Mouse (Mus musculus): ENCODE data around the gene Col13a1. TPM values are rescaled to one million over a fixed set of nuclear protein-coding genes. Genes with fewer than 3 reads are reported as not detected.

Col13a1 gene
- 0.09 TPM in 2 replicates for polyA plus RNA-seq (2012; ENCODE audit: low replicate concordance)

GRCm38 (mm10) chr10:61978866-61979340 lies at the start of gene Col13a1:
TSS of gene Col13a1 (minus strand) at chr10:61979108.

Other genes with a start within 250 kb of the Col13a1 start
- gene H2afy2, start 195.0 kb downstream of the Col13a1 start, polyA plus RNA-seq (2012; ENCODE audit: low replicate concordance): not detected in 2 replicates
- not detected in 2 replicates for gene Neurog3, start 154.0 kb upstream of the Col13a1 start, polyA plus RNA-seq (2012; ENCODE audit: low replicate concordance)
- 0.33 TPM in 1 of 2 replicates, not detected in the other for gene Fam241b, start 164.8 kb upstream of the Col13a1 start, polyA plus RNA-seq (2012; ENCODE audit: low replicate concordance)

Data from leukemia stem cell, adult 10-12 weeks (primary cell).